In genomic region chr1:44745711-44746110, GRCm38 (mm10) we compare ENCODE assay signal across 8 mouse cellular contexts.
DNase-seq lines count a peak whose midpoint lies in the region.

No protein-coding gene starts in this region.

- peak; percentile 58 for DNase-seq in gastrocnemius, adult 18-20 months (ENCODE audit: low spot score)
- no peak for DNase-seq in gastrocnemius, postnatal 25 days
- peak; percentile 10 for DNase-seq in thymus, postnatal 4 days
- DNase-seq in thymus, adult 18-20 months, result no peak
- peak; percentile 46 for DNase-seq in embryo, embryonic 9.5 days (ENCODE audit: extremely low spot score)
- peak; percentile 13 to 80 for DNase-seq in layer of hippocampus, adult 18-20 months (ENCODE audit: low spot score in 2 of 2)
- DNase-seq in lung, postnatal 36 days, result peak; percentile 74
- no peak for DNase-seq in T-cell, adult 2 months (ENCODE audit: low spot score)

Comparison
In these comparisons a context has a peak if more than half of its experiments do, and no peak if none do; other contexts are left out.
1. DNase-seq: peak in gastrocnemius, adult 18-20 months (single experiment), thymus, postnatal 4 days (single experiment), embryo, embryonic 9.5 days (single experiment), layer of hippocampus, adult 18-20 months (2 of 2) and lung, postnatal 36 days (single experiment); none in gastrocnemius, postnatal 25 days (single experiment), thymus, adult 18-20 months (0 of 2) and T-cell, adult 2 months (single experiment).